14 mouse cellular contexts compared by ENCODE assay signal in genomic region chr9:76023551-76023973, GRCm38 (mm10). TPM values are rescaled to one million over a fixed set of nuclear protein-coding genes. Genes with fewer than 3 reads are reported as not detected.
A peak's percentile ranks its signal among the peaks of the same experiment; 100 is the strongest.
DNase-seq lines count a peak whose midpoint lies in the region; ATAC-seq and TF ChIP-seq lines count a peak whose summit lies in the region.
"Had no signal": no experiment of that assay in that cellular context is flagged by ENCODE, and none has a peak within 500 bp of the region (broad histone marks: within the 10 kb centered on the region; RNA-seq: fewer than 3 reads in every experiment).

No protein-coding gene starts in this region.

- H3K9me3 ChIP-seq in liver, embryonic 12.5 days (replicated peaks): no peaks in the 10 kb centered on the region
- H3K9me3 ChIP-seq: megakaryocyte, embryonic 14.5 days had no signal

- no peak overlapping the region for H3K4me3 ChIP-seq in liver, adult 2 months (ENCODE audit: insufficient read depth, low read depth, low read length)
- H3K4me3 ChIP-seq in liver, embryonic 12.5 days: no peak overlapping the region
- H3K4me3 ChIP-seq: megakaryocyte, embryonic 14.5 days had no signal

- no peaks in the 10 kb centered on the region for H3K36me3 ChIP-seq in liver, adult 2 months (ENCODE audit: control insufficient read depth, insufficient read depth, low read length)
- no peaks in the 10 kb centered on the region for H3K36me3 ChIP-seq in liver, embryonic 12.5 days
- no peaks in the 10 kb centered on the region for H3K36me3 ChIP-seq in splenic B cell, adult 2 months (ENCODE audit: control insufficient read depth, insufficient read depth, low read length, poor library complexity, severe bottlenecking)

- H3K27ac ChIP-seq in liver, adult 2 months (replicated peaks; ENCODE audit: insufficient read depth, low read depth, low read length): no peak overlapping the region
- H3K27ac ChIP-seq in liver, embryonic 12.5 days: no peak overlapping the region

- 53% methylated on average over 5 of the region's 5 CpGs for WGBS in liver, adult 2 months
- 76% methylated on average over 5 of the region's 5 CpGs for WGBS in liver, embryonic 12.5 days (ENCODE audit: insufficient replicate concordance)

- TF ChIP-seq POLR2A in liver, adult 2 months (IDR thresholded peaks at IDR 0.05; ENCODE audit: extremely low read depth, insufficient read depth, low read length): no peak

- H3K4me2 ChIP-seq in liver, embryonic 12.5 days: no peak overlapping the region

- H3K9ac ChIP-seq in liver, adult 2 months (ENCODE audit: low read depth, low read length): no peak overlapping the region
- H3K9ac ChIP-seq in liver, embryonic 12.5 days: no peak overlapping the region

- no peaks in the 10 kb centered on the region; the same call in none of the 2 replicates for H3K4me1 ChIP-seq in liver, adult 2 months (ENCODE audit: control insufficient read depth, insufficient read depth, low read length)
- no peaks in the 10 kb centered on the region for H3K4me1 ChIP-seq in liver, embryonic 12.5 days

- no peaks in the 10 kb centered on the region for H3K27me3 ChIP-seq in liver, adult 2 months (ENCODE audit: control insufficient read depth, insufficient read depth, low read length)
- no peaks in the 10 kb centered on the region for H3K27me3 ChIP-seq in liver, embryonic 12.5 days (replicated peaks)
- no peaks in the 10 kb centered on the region for H3K27me3 ChIP-seq in splenic B cell, adult 2 months (ENCODE audit: control insufficient read depth, insufficient read depth, low read length, poor library complexity, severe bottlenecking)
- H3K27me3 ChIP-seq: megakaryocyte, embryonic 14.5 days had no signal

- peak; percentile 20 for DNase-seq in gastrocnemius, postnatal 25 days
- DNase-seq in gastrocnemius, adult 18-20 months (ENCODE audit: low spot score): no peak
- DNase-seq in liver, adult 2 months (ENCODE audit: extremely low read depth, low read depth, low spot score): peak; percentile 51
- peak; percentile 20 for DNase-seq in NIH3T3 (ENCODE audit: low read depth)
- DNase-seq in splenic B cell, adult 2 months (ENCODE audit: low read depth, low spot score): peak; percentile 9
- DNase-seq in T-cell, adult 2 months (ENCODE audit: low spot score): no peak
- DNase-seq: kidney, postnatal 14 days; spleen, adult 18-20 months; thymus, postnatal 25 days had no signal

- ATAC-seq in liver, embryonic 12.5 days: no peak
- ATAC-seq in activated CD4-positive, CD25-positive, alpha-beta regulatory T cell, adult 4 months: no peak
- ATAC-seq: CD4-positive, CD25-positive, alpha-beta regulatory T cell, adult 4 months had no signal

- H3K79me2 ChIP-seq in liver, adult 2 months (ENCODE audit: control insufficient read depth, insufficient read depth, low read length): no peaks in the 10 kb centered on the region

- no peak for TF ChIP-seq CTCF in liver, adult 2 months (IDR thresholded peaks at IDR 0.05; ENCODE audit: low read depth, low read length)

RNA-seq across cellular contexts. Expression of gene Hmgcll1, which starts 8.9 kb away (rescaled TPM):
- under 1 TPM; 0.38 to 0.46 TPM for total RNA-seq in gastrocnemius, postnatal 25 days (2021)
- under 1 TPM; 0.12 to 0.39 TPM for total RNA-seq in gastrocnemius, adult 18-20 months (2021)
- total RNA-seq in liver, adult 2 months (2014; rRNA removed): 0.09 TPM in 1 of 2 replicates, not detected in the other
- 0.02 TPM in 1 of 2 replicates, not detected in the other for polyA plus RNA-seq in liver, adult 2 months (2012; rRNA removed)
- 0.21 and 0.57 TPM in 2 replicates for polyA plus RNA-seq in liver, embryonic 12.5 days (2016; fragmentation: Nextera tagmentation; extraction: Ambion mirVana)
- polyA plus RNA-seq in activated CD4-positive, CD25-positive, alpha-beta regulatory T cell, adult 4 months (2017; shearing (Covaris generic)): not detected
- total RNA-seq: granulocyte monocyte progenitor cell, adult 5-6 weeks had no signal
- polyA plus RNA-seq: CD4-positive, CD25-positive, alpha-beta regulatory T cell, adult 4 months had no signal

Comparison
In these comparisons a context has a peak if more than half of its experiments do, and no peak if none do; other contexts are left out.
1. DNase-seq: peak in gastrocnemius, postnatal 25 days (single experiment), liver, adult 2 months (single experiment), NIH3T3 (single experiment) and splenic B cell, adult 2 months (single experiment); none in gastrocnemius, adult 18-20 months (single experiment) and T-cell, adult 2 months (single experiment).